23 mouse cellular contexts compared by ENCODE assay signal in the genomic region with DNA sequence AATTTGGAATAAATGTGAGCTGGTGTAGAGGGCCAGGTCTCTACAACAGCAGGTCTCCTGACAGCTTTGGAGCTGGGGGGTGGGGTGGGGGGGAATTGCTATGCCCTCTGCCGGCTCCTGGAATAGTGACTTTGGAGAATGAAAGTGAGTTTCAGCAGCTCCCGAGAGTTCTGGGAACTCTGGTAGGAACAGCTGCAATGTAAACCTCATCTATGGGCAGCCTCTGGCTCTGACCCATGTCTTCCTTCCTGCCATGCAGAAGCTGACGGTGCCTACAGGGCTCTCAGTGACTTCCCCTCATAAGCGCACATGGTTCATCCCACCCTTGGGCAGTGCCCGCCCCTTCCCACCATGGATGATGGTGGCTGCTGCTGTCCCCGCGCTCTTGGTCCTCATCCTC. TPM values are rescaled to one million over a fixed set of nuclear protein-coding genes. Genes with fewer than 3 reads are reported as not detected.
"Had no signal": no experiment of that assay in that cellular context is flagged by ENCODE, and none has a peak within 500 bp of the region (broad histone marks: within the 10 kb centered on the region; RNA-seq: fewer than 3 reads in every experiment).

No protein-coding gene starts in this region.

- H3K27me3 ChIP-seq: heart, embryonic 15.5 days; hindbrain, embryonic 13.5 days; hindbrain, embryonic 15.5 days; kidney, embryonic 15.5 days; limb, embryonic 13.5 days; limb, embryonic 15.5 days had no signal

- DNase-seq: gastrocnemius, postnatal 14 days; gastrocnemius, postnatal 36 days; heart, postnatal 14 days; heart, postnatal 36 days; kidney, adult 11 months; kidney, adult 2 months; kidney, adult 9 months; kidney, postnatal 14 days; kidney, postnatal 36 days; left cerebral cortex, postnatal 4 days had no signal

- H3K9ac ChIP-seq: forebrain, postnatal 0 days; heart, embryonic 13.5 days; heart, embryonic 15.5 days; hindbrain, embryonic 13.5 days; hindbrain, embryonic 15.5 days; kidney, embryonic 15.5 days; limb, embryonic 13.5 days; limb, embryonic 15.5 days; liver, embryonic 12.5 days had no signal

- H3K36me3 ChIP-seq: liver, embryonic 12.5 days had no signal

- H3K27ac ChIP-seq: heart, embryonic 10.5 days; heart, embryonic 13.5 days; heart, embryonic 15.5 days; hindbrain, embryonic 13.5 days; hindbrain, embryonic 15.5 days; hindbrain, postnatal 0 days; kidney, embryonic 15.5 days; kidney, postnatal 0 days; limb, embryonic 13.5 days; limb, embryonic 15.5 days; liver, embryonic 12.5 days had no signal

- H3K4me3 ChIP-seq: heart, embryonic 10.5 days; heart, embryonic 13.5 days; heart, embryonic 15.5 days; hindbrain, embryonic 13.5 days; hindbrain, embryonic 15.5 days; kidney, embryonic 15.5 days; limb, embryonic 13.5 days; limb, embryonic 15.5 days; liver, embryonic 12.5 days had no signal

RNA-seq across cellular contexts. Expression of a gene that starts 48.8 kb away (rescaled TPM):
- total RNA-seq: liver, adult 2 months had no signal
